Mouse (Mus musculus): ENCODE data around the gene Hspa12b. TPM values are rescaled to one million over a fixed set of nuclear protein-coding genes. Genes with fewer than 3 reads are reported as not detected.

Gene Hspa12b
- polyA plus RNA-seq, 1 experiment from 2014 or later = 8.4 TPM

- 80% methylated on average over 7 of the region's 7 CpGs for WGBS
- H3K4me3 ChIP-seq = no peak overlapping the region
- H3K9me3 ChIP-seq = no peaks in the 10 kb centered on the region
- H3K27me3 ChIP-seq (ENCODE audit: poor library complexity, severe bottlenecking) = peaks cover 5% of the 10 kb centered on the region; the same call in 1 of the 2 replicates
- no peaks in the 10 kb centered on the region for H3K36me3 ChIP-seq (replicated peaks)
- H3K4me1 ChIP-seq = peaks cover 15% of the 10 kb centered on the region
- no peak overlapping the region for H3K27ac ChIP-seq
- no peak for DNase-seq (ENCODE audit: extremely low spot score, low spot score)
Observed at GRCm38 (mm10) chr2:131163924-131164323, 36.8 kb downstream of the Hspa12b start.

GRCm38 (mm10) chr2:131166172-131166571 lies 39.1 kb downstream of the Hspa12b start:
- H3K4me1 ChIP-seq = peaks cover 7% of the 10 kb centered on the region
- 80% methylated on average over 2 of the region's 2 CpGs for WGBS

GRCm38 (mm10) chr2:131167984-131168383 lies 40.9 kb downstream of the Hspa12b start:
- Histone ChIP-seq H3K27ac (no peak overlapping the region), H3K36me3 (replicated peaks) (peaks cover 5% of the 10 kb centered on the region; the same call in 1 of the 2 replicates), H3K4me1 (peaks cover 18% of the 10 kb centered on the region), H3K27me3 (ENCODE audit: poor library complexity, severe bottlenecking) (peaks cover 38% of the 10 kb centered on the region), H3K4me3 (no peak overlapping the region), H3K9me3 (no peaks in the 10 kb centered on the region)
- WGBS = 86% methylated on average over 6 of the region's 6 CpGs
- DNase-seq (ENCODE audit: extremely low spot score, low spot score) = no peak

More at GRCm38 (mm10) chr2:131166172-131166571, 39.1 kb downstream of the Hspa12b start:
- DNase-seq (ENCODE audit: extremely low spot score, low spot score) = no peak
- H3K9me3 ChIP-seq = no peaks in the 10 kb centered on the region
- no peak overlapping the region for H3K4me3 ChIP-seq
- H3K27me3 ChIP-seq (ENCODE audit: poor library complexity, severe bottlenecking) = peaks cover 25% of the 10 kb centered on the region
- H3K36me3 ChIP-seq (replicated peaks) = 0 out of 2 replicates have a peak, but pooled peaks cover 3% of the 10 kb centered on the region
- H3K27ac ChIP-seq = no peak overlapping the region

- H3K4me3 ChIP-seq = no peak overlapping the region
- no peak overlapping the region for H3K27ac ChIP-seq
- H3K27me3 ChIP-seq (ENCODE audit: poor library complexity, severe bottlenecking) = peaks cover 48% of the 10 kb centered on the region
- no peak for DNase-seq (ENCODE audit: extremely low spot score, low spot score)
- WGBS = 71% methylated on average over 1 of the region's 1 CpGs
- H3K9me3 ChIP-seq = no peaks in the 10 kb centered on the region
- H3K4me1 ChIP-seq = peaks cover 19% of the 10 kb centered on the region
- H3K36me3 ChIP-seq (replicated peaks) = peaks cover 5% of the 10 kb centered on the region; the same call in 1 of the 2 replicates
Observed at GRCm38 (mm10) chr2:131168914-131169313, 41.8 kb downstream of the Hspa12b start.

GRCm38 (mm10) chr2:131170936-131171335 lies 43.9 kb downstream of the Hspa12b start:
- Histone ChIP-seq H3K4me3 (peak overlapping the region; percentile 42), H3K9me3 (no peaks in the 10 kb centered on the region), H3K36me3 (replicated peaks) (peaks cover 7% of the 10 kb centered on the region), H3K4me1 (peaks cover 34% of the 10 kb centered on the region), H3K27ac (no peak overlapping the region), H3K27me3 (ENCODE audit: poor library complexity, severe bottlenecking) (peaks cover 53% of the 10 kb centered on the region)
- WGBS = 10% methylated on average over 9 of the region's 9 CpGs
- DNase-seq (ENCODE audit: extremely low spot score, low spot score) = no peak

GRCm38 (mm10) chr2:131171401-131172104 lies 44.5 kb downstream of the Hspa12b start:
- Histone ChIP-seq H3K4me3 (peak overlapping the region; percentile 42), H3K9me3 (no peaks in the 10 kb centered on the region), H3K27ac (no peak overlapping the region), H3K4me1 (peaks cover 41% of the 10 kb centered on the region), H3K27me3 (ENCODE audit: poor library complexity, severe bottlenecking) (peaks cover 53% of the 10 kb centered on the region), H3K36me3 (replicated peaks) (peaks cover 13% of the 10 kb centered on the region)
- no peak for DNase-seq (ENCODE audit: extremely low spot score, low spot score)
- 3% methylated on average over 43 of the region's 43 CpGs for WGBS

- WGBS = 40% methylated on average over 9 of the region's 9 CpGs
Observed at GRCm38 (mm10) chr2:131172322-131172721, 45.2 kb downstream of the Hspa12b start.

GRCm38 (mm10) chr2:131174700-131175099 lies 47.6 kb downstream of the Hspa12b start:
- H3K4me3 ChIP-seq = peak overlapping the region; percentile 53
- no peaks in the 10 kb centered on the region for H3K9me3 ChIP-seq
- H3K27me3 ChIP-seq (ENCODE audit: poor library complexity, severe bottlenecking) = peaks cover 48% of the 10 kb centered on the region
- peak; percentile 64 for DNase-seq (ENCODE audit: extremely low spot score, low spot score)
- peaks cover 38% of the 10 kb centered on the region for H3K36me3 ChIP-seq (replicated peaks)
- H3K27ac ChIP-seq = no peak overlapping the region
- 5% methylated on average over 11 of the region's 11 CpGs for WGBS
- peaks cover 71% of the 10 kb centered on the region for H3K4me1 ChIP-seq

More at GRCm38 (mm10) chr2:131172322-131172721, 45.2 kb downstream of the Hspa12b start:
- Histone ChIP-seq H3K27ac (no peak overlapping the region), H3K36me3 (replicated peaks) (peaks cover 21% of the 10 kb centered on the region), H3K9me3 (no peaks in the 10 kb centered on the region), H3K4me3 (no peak overlapping the region), H3K4me1 (peaks cover 48% of the 10 kb centered on the region), H3K27me3 (ENCODE audit: poor library complexity, severe bottlenecking) (peaks cover 53% of the 10 kb centered on the region)
- DNase-seq (ENCODE audit: extremely low spot score, low spot score) = no peak

GRCm38 (mm10) chr2:131175286-131175944 lies 48.3 kb downstream of the Hspa12b start:
- H3K27ac ChIP-seq = no peak overlapping the region
- peaks cover 38% of the 10 kb centered on the region for H3K36me3 ChIP-seq (replicated peaks)
- peaks cover 75% of the 10 kb centered on the region for H3K4me1 ChIP-seq
- no peak for DNase-seq (ENCODE audit: extremely low spot score, low spot score)
- H3K27me3 ChIP-seq (ENCODE audit: poor library complexity, severe bottlenecking) = peaks cover 41% of the 10 kb centered on the region
- 83% methylated on average over 3 of the region's 3 CpGs for WGBS
- H3K4me3 ChIP-seq = no peak overlapping the region
- H3K9me3 ChIP-seq = no peaks in the 10 kb centered on the region

GRCm38 (mm10) chr2:131175945-131176309 lies 48.8 kb downstream of the Hspa12b start:
- no peak overlapping the region for H3K27ac ChIP-seq
- H3K36me3 ChIP-seq (replicated peaks) = peaks cover 37% of the 10 kb centered on the region
- H3K9me3 ChIP-seq = no peaks in the 10 kb centered on the region
- no peak for DNase-seq (ENCODE audit: extremely low spot score, low spot score)
- 94% methylated on average over 1 of the region's 1 CpGs for WGBS
- no peak overlapping the region for H3K4me3 ChIP-seq
- H3K4me1 ChIP-seq = peaks cover 72% of the 10 kb centered on the region
- peaks cover 36% of the 10 kb centered on the region for H3K27me3 ChIP-seq (ENCODE audit: poor library complexity, severe bottlenecking)

GRCm38 (mm10) chr2:131176491-131176890 lies 49.4 kb downstream of the Hspa12b start:
- no peak for DNase-seq (ENCODE audit: extremely low spot score, low spot score)
- H3K27me3 ChIP-seq (ENCODE audit: poor library complexity, severe bottlenecking) = peaks cover 30% of the 10 kb centered on the region
- 0 out of 2 replicates have a peak overlapping the region, but pooled peaks have one; percentile 27 for H3K27ac ChIP-seq
- WGBS = 60% methylated on average over 5 of the region's 5 CpGs
- H3K4me3 ChIP-seq = peak overlapping the region; percentile 87
- H3K4me1 ChIP-seq = peaks cover 66% of the 10 kb centered on the region
- no peaks in the 10 kb centered on the region for H3K9me3 ChIP-seq
- H3K36me3 ChIP-seq (replicated peaks) = peaks cover 33% of the 10 kb centered on the region

GRCm38 (mm10) chr2:131177932-131178331 lies 50.9 kb downstream of the Hspa12b start:
- DNase-seq (ENCODE audit: extremely low spot score, low spot score) = no peak
- Histone ChIP-seq H3K27me3 (ENCODE audit: poor library complexity, severe bottlenecking) (peaks cover 15% of the 10 kb centered on the region), H3K4me1 (peaks cover 57% of the 10 kb centered on the region), H3K36me3 (replicated peaks) (peaks cover 33% of the 10 kb centered on the region), H3K9me3 (no peaks in the 10 kb centered on the region), H3K4me3 (peak overlapping the region; percentile 87), H3K27ac (peak overlapping the region; percentile 94)
- 86% methylated on average over 9 of the region's 9 CpGs for WGBS

GRCm38 (mm10) chr2:131178828-131179245 lies 51.8 kb downstream of the Hspa12b start:
- H3K4me1 ChIP-seq = peaks cover 56% of the 10 kb centered on the region
- peak; percentile 36 for DNase-seq (ENCODE audit: extremely low spot score, low spot score)
- H3K27me3 ChIP-seq (ENCODE audit: poor library complexity, severe bottlenecking) = peaks cover 6% of the 10 kb centered on the region
- peak overlapping the region; percentile 94 for H3K27ac ChIP-seq
- peaks cover 33% of the 10 kb centered on the region for H3K36me3 ChIP-seq (replicated peaks)
- 37% methylated on average over 26 of the region's 26 CpGs for WGBS
- no peaks in the 10 kb centered on the region for H3K9me3 ChIP-seq
- peak overlapping the region; percentile 87 for H3K4me3 ChIP-seq

All from forebrain, embryonic 10.5 days (tissue).